Mouse (Mus musculus) CH12.LX (cell line): ENCODE data around the gene Amigo1.

Experiments
- CTCF ChIP-seq, 2 experiments: IDR thresholded peaks in 1 of 2; conservative IDR thresholded peaks in 1 of 2; 2 replicates each; pipeline ENCODE4 v1.5.1; 2011 to 2012; ENCODE audit warnings: low read depth in 2 of 2, low read length in 2 of 2, improper control_type of control experiment in 1 of 2, inconsistent platforms in 1 of 2, mild to moderate bottlenecking in 1 of 2, moderate library complexity in 1 of 2
- ELF1 ChIP-seq: IDR thresholded peaks from 2 replicates; pipeline ENCODE4 v1.6.1; 2014; ENCODE audit warnings: low read depth, mild to moderate bottlenecking, inconsistent platforms, low read length, improper control_type of control experiment

- TF ChIP-seq ELF1 = no peak
- TF ChIP-seq CTCF (conservative IDR thresholded peaks at IDR 0.05 in 1 of 2, IDR thresholded peaks at IDR 0.05 in 1 of 2; ENCODE audit: low read depth in 2 of 2, low read length in 2 of 2) = no peak
These were observed 33.8 kb upstream of the Amigo1 start for GRCm38 (mm10) chr3:108152290-108152689.
